In the genomic region with DNA sequence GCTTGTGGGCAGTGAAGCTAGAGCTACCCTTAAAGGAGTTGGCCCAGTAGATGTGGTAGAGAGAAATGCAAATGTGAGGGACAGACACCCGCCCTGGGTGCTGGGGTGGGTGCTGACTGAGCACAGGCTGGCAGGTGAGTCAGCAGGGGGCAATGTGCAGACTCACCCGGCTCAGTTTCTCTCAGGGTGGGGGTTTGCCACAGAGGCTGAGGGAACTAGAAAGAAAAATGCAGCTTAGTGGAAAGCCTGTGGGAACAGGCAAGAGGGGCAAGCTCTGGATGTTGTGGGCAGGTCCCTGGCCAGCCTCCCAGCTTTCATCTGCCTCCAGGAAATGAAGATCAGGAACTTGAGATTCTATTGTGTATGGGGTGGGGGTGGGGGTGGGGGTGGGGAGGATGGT, we compare ENCODE assay signal across 8 mouse cellular contexts. TPM values are rescaled to one million over a fixed set of nuclear protein-coding genes. Genes with fewer than 3 reads are reported as not detected.
DNase-seq lines count a peak whose midpoint lies in the region; ATAC-seq and TF ChIP-seq lines count a peak whose summit lies in the region.

No protein-coding gene starts in this region.

- intact Hi-C loops in heart, postnatal 10 days (cut with DNase I): no loop called here

- 43% methylated on average over 2 of the region's 2 CpGs for WGBS in limb, embryonic 14.5 days
- 33% methylated on average over 2 of the region's 2 CpGs for WGBS in stomach, embryonic 15.5 days

- ATAC-seq in limb, embryonic 14.5 days (ENCODE audit: low FRiP score, low read depth): no peak
- peak; percentile 47; the same call in 1 of the 2 replicates for ATAC-seq in stomach, embryonic 15.5 days (ENCODE audit: insufficient read depth, low FRiP score, low read depth)

- no peak overlapping the region for H3K4me2 ChIP-seq in limb, embryonic 14.5 days (replicated peaks; ENCODE audit: low read depth, low read length, severe bottlenecking)
- H3K4me2 ChIP-seq in stomach, embryonic 15.5 days: no peak overlapping the region

- peak; percentile 29 for DNase-seq in gastrocnemius, postnatal 10 days
- no peak for DNase-seq in gastrocnemius, adult 18-20 months (ENCODE audit: low spot score)
- DNase-seq in brain, adult 2 months (ENCODE audit: low read depth, low spot score): peak; percentile 58
- peak; percentile 59 to 64 for DNase-seq in heart, postnatal 10 days
- DNase-seq in limb, embryonic 14.5 days (ENCODE audit: low spot score): peak; percentile 17
- no peak for DNase-seq in layer of hippocampus, adult 8-10 months (ENCODE audit: low spot score in 2 of 2)
- DNase-seq in cerebellum, postnatal 25 days: no peak

- TF ChIP-seq POLR2A in limb, embryonic 14.5 days (IDR thresholded peaks at IDR 0.05; ENCODE audit: borderline replicate concordance, extremely low read depth, insufficient read depth, insufficient read length): no peak

- H3K27ac ChIP-seq in limb, embryonic 14.5 days (replicated peaks; ENCODE audit: low read depth, low read length): no peak overlapping the region
- peak overlapping the region; percentile 37; the same call in 1 of the 2 replicates for H3K27ac ChIP-seq in stomach, embryonic 15.5 days

- no peak overlapping the region for H3K9ac ChIP-seq in limb, embryonic 14.5 days (ENCODE audit: low read depth, low read length, severe bottlenecking)
- no peak overlapping the region for H3K9ac ChIP-seq in stomach, embryonic 15.5 days

- H3K36me3 ChIP-seq in limb, embryonic 14.5 days (ENCODE audit: control insufficient read depth, insufficient read depth, low read length): no peaks in the 10 kb centered on the region
- no peaks in the 10 kb centered on the region for H3K36me3 ChIP-seq in stomach, embryonic 15.5 days

- no peak overlapping the region for H3K4me3 ChIP-seq in limb, embryonic 14.5 days (replicated peaks; ENCODE audit: low read length)
- no peak overlapping the region for H3K4me3 ChIP-seq in stomach, embryonic 15.5 days (replicated peaks)

- H3K4me1 ChIP-seq in limb, embryonic 14.5 days (ENCODE audit: control insufficient read depth, insufficient read depth, low read length): 0 out of 2 replicates have a peak, but pooled peaks cover 3% of the 10 kb centered on the region
- peaks cover 17% of the 10 kb centered on the region; the same call in 1 of the 2 replicates for H3K4me1 ChIP-seq in stomach, embryonic 15.5 days

- H3K9me3 ChIP-seq in limb, embryonic 14.5 days (ENCODE audit: control insufficient read depth, low read length): no peaks in the 10 kb centered on the region
- H3K9me3 ChIP-seq in stomach, embryonic 15.5 days: no peaks in the 10 kb centered on the region

- no peaks in the 10 kb centered on the region for H3K27me3 ChIP-seq in limb, embryonic 14.5 days (ENCODE audit: control insufficient read depth, insufficient read depth, low read length)
- H3K27me3 ChIP-seq in stomach, embryonic 15.5 days (replicated peaks): no peaks in the 10 kb centered on the region

RNA-seq across cellular contexts. Expression of a gene that starts 21.9 kb away (rescaled TPM):
- not detected for total RNA-seq in gastrocnemius, postnatal 10 days (2021)
- total RNA-seq in gastrocnemius, adult 18-20 months (2021): not detected
- under 1 TPM; 0.07 to 0.20 TPM for total RNA-seq in heart, postnatal 10 days (2021)
- 6.1 and 7.1 TPM in 2 replicates for polyA plus RNA-seq in limb, embryonic 14.5 days (2012; rRNA removed)
- polyA plus RNA-seq in limb, embryonic 14.5 days (2014; fragmentation: Nextera tagmentation; extraction: Ambion mirVana): 9.1 and 9.3 TPM in 2 replicates
- polyA plus RNA-seq in stomach, embryonic 15.5 days (2015; fragmentation: Nextera tagmentation; extraction: Ambion mirVana): 13.5 and 15.3 TPM in 2 replicates
- under 1 TPM in 1 of 4 experiments, not detected in 3; 0.11 TPM for total RNA-seq in layer of hippocampus, adult 8-10 months (2022)

RNA-seq across cellular contexts. Expression of a gene that starts 22.8 kb away (rescaled TPM):
- total RNA-seq in gastrocnemius, postnatal 10 days (2021): 1 to 10 TPM; 6.9 to 8.2 TPM
- under 1 TPM; 0.47 to 0.53 TPM for total RNA-seq in gastrocnemius, adult 18-20 months (2021)
- total RNA-seq in heart, postnatal 10 days (2021): 10 to 100 TPM; 15.9 to 16.6 TPM
- 32.0 and 54.9 TPM in 2 replicates for polyA plus RNA-seq in limb, embryonic 14.5 days (2012; rRNA removed)
- 19.6 and 24.0 TPM in 2 replicates for polyA plus RNA-seq in limb, embryonic 14.5 days (2014; fragmentation: Nextera tagmentation; extraction: Ambion mirVana)
- polyA plus RNA-seq in stomach, embryonic 15.5 days (2015; fragmentation: Nextera tagmentation; extraction: Ambion mirVana): 14.9 and 17.1 TPM in 2 replicates
- total RNA-seq in layer of hippocampus, adult 8-10 months (2022): 10 to 100 TPM; 27.9 to 32.5 (median 31.2) TPM

Comparison
In these comparisons a context has a peak if more than half of its experiments do, and no peak if none do; other contexts are left out.
1. DNase-seq: peak in gastrocnemius, postnatal 10 days (single experiment), brain, adult 2 months (single experiment), heart, postnatal 10 days (2 of 2) and limb, embryonic 14.5 days (single experiment); none in gastrocnemius, adult 18-20 months (single experiment), layer of hippocampus, adult 8-10 months (0 of 2) and cerebellum, postnatal 25 days (0 of 2).
2. RNA of a gene that starts 22.8 kb away (total RNA-seq): 27.9 to 32.5 TPM in layer of hippocampus, adult 8-10 months, 15.9 to 16.6 TPM in heart, postnatal 10 days and 6.9 to 8.2 TPM in gastrocnemius, postnatal 10 days; 0.47 to 0.53 TPM in gastrocnemius, adult 18-20 months; every median in the first group is over 4 times any median in the second.